Mouse (Mus musculus): ENCODE measurements around the gene Lmntd1. TPM values are rescaled to one million over a fixed set of nuclear protein-coding genes. Genes with fewer than 3 reads are reported as not detected.

Lmntd1 gene
- polyA plus RNA-seq, 1 experiment from 2014 or later = 0.04 TPM

DNA sequence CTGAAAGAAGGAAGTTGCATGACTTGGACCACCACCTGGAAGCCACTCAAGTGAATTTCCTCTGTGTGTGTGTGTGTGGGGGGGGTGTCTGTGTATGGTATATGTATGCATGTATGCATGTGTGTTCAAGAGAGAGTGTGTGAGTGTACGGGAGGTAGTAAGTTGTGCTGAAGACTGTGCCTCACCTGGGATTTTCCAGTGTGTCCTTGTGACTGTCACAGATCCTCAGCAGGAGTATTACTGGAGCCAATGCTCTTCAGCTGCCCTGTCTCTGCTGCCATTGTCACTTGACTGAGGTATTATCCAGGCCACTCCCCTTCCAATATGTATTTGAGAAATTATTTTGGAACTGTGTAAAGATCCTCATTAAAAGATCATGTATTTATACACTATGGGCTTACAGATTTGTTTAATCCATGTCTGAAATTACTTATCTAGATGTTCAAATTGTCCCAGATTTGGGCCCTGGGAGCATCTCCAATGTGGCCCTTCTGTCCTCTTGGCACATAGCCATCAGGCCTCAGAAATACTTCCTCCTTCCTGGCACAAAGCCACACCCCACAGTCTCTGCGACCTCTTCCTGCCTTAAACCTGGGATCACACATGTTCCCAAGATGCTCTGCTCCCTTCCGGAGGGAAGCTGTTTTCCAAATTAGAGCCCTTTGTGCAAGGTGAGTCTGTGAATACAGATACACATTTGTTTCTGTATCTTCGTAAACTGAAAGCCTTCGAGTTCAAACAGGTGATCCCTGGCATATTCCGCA lies 40.7 kb downstream of the Lmntd1 start:
- no peaks in the 10 kb centered on the region for H3K27me3 ChIP-seq (ENCODE audit: low read depth, poor library complexity, severe bottlenecking)
- no peaks in the 10 kb centered on the region for H3K36me3 ChIP-seq
- H3K4me3 ChIP-seq = no peak overlapping the region
- DNase-seq (ENCODE audit: low spot score) = no peak
- WGBS = 90% methylated on average over 6 of the region's 6 CpGs
- no peak overlapping the region for H3K27ac ChIP-seq
- H3K9me3 ChIP-seq (replicated peaks) = no peaks in the 10 kb centered on the region
- peaks cover 14% of the 10 kb centered on the region for H3K4me1 ChIP-seq

GRCm38 (mm10) chr6:145568701-145569100 lies 45.4 kb downstream of the Lmntd1 start:
- 94% methylated on average over 3 of the region's 3 CpGs for WGBS
- H3K9me3 ChIP-seq (replicated peaks) = no peaks in the 10 kb centered on the region
- no peaks in the 10 kb centered on the region for H3K36me3 ChIP-seq
- H3K4me3 ChIP-seq = no peak overlapping the region
- peaks cover 24% of the 10 kb centered on the region for H3K4me1 ChIP-seq
- H3K27me3 ChIP-seq (ENCODE audit: low read depth, poor library complexity, severe bottlenecking) = no peaks in the 10 kb centered on the region
- DNase-seq (ENCODE audit: low spot score) = no peak
- H3K27ac ChIP-seq = peak overlapping the region; percentile 30; the same call in 1 of the 2 replicates

DNA sequence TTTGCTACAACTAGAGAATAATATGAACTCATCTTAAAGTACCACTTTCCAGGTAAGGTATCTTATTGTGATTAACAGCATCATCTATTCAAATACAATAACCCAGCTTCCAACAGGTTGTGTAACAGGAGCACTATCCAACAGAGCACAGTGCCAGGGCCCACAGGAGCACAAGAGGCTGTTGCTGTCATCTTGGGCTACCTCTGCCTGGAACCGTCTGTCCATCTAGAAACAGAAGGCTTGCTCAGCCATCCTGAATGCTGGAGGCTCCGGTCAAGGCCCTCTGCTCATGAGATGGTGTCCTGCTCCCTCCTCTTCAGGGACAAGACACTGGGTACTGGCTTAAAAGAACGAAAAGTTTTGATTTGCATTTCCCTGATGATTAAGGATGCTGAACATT lies 46.3 kb downstream of the Lmntd1 start:
- no peaks in the 10 kb centered on the region for H3K36me3 ChIP-seq
- DNase-seq (ENCODE audit: low spot score) = no peak
- H3K27me3 ChIP-seq (ENCODE audit: low read depth, poor library complexity, severe bottlenecking) = no peaks in the 10 kb centered on the region
- no peak overlapping the region for H3K4me3 ChIP-seq
- H3K4me1 ChIP-seq = peaks cover 24% of the 10 kb centered on the region
- no peak overlapping the region for H3K27ac ChIP-seq
- no peaks in the 10 kb centered on the region for H3K9me3 ChIP-seq (replicated peaks)
- WGBS = 89% methylated on average over 3 of the region's 3 CpGs

- peaks cover 24% of the 10 kb centered on the region for H3K4me1 ChIP-seq
- no peak overlapping the region for H3K4me3 ChIP-seq
- DNase-seq (ENCODE audit: low spot score) = no peak
- 87% methylated on average over 8 of the region's 8 CpGs for WGBS
- H3K27ac ChIP-seq = peak overlapping the region; percentile 53; the same call in 1 of the 2 replicates
- no peaks in the 10 kb centered on the region for H3K27me3 ChIP-seq (ENCODE audit: low read depth, poor library complexity, severe bottlenecking)
- H3K9me3 ChIP-seq (replicated peaks) = no peaks in the 10 kb centered on the region
- no peaks in the 10 kb centered on the region for H3K36me3 ChIP-seq
These were observed 46.8 kb downstream of the Lmntd1 start for GRCm38 (mm10) chr6:145567296-145567695.

GRCm38 (mm10) chr6:145565663-145566062 lies 48.5 kb downstream of the Lmntd1 start:
- DNase-seq (ENCODE audit: low spot score) = no peak
- Histone ChIP-seq H3K4me1 (peaks cover 24% of the 10 kb centered on the region), H3K4me3 (no peak overlapping the region), H3K27ac (no peak overlapping the region), H3K27me3 (ENCODE audit: low read depth, poor library complexity, severe bottlenecking) (no peaks in the 10 kb centered on the region), H3K36me3 (no peaks in the 10 kb centered on the region), H3K9me3 (replicated peaks) (no peaks in the 10 kb centered on the region)
- 89% methylated on average over 5 of the region's 5 CpGs for WGBS

DNA sequence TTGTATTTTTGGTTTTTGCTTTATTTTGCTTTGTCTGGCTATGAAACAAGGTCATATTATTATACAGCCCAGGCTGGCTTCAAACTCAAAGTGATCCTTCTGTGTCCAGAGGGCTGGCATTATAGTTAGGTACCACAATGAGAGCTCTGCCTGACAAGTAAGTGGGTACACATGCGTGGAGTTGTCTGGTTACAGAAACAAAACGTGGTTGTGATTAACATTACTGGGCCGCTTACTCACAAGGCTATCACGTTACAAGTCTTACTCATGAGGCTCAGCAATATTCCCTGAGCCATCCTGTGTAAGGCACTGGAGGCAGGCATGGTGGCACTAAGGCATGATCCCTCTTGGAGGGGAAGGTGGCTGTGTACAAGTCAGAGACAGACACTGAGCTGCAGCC lies 49.4 kb downstream of the Lmntd1 start:
- peaks cover 24% of the 10 kb centered on the region for H3K4me1 ChIP-seq
- no peaks in the 10 kb centered on the region for H3K36me3 ChIP-seq
- H3K27me3 ChIP-seq (ENCODE audit: low read depth, poor library complexity, severe bottlenecking) = no peaks in the 10 kb centered on the region
- WGBS = 33% methylated on average over 4 of the region's 4 CpGs
- H3K4me3 ChIP-seq = no peak overlapping the region
- no peak for DNase-seq (ENCODE audit: low spot score)
- peak overlapping the region; percentile 61 for H3K27ac ChIP-seq
- H3K9me3 ChIP-seq (replicated peaks) = no peaks in the 10 kb centered on the region

GRCm38 (mm10) chr6:145557059-145557992 lies 56.8 kb downstream of the Lmntd1 start:
- DNase-seq (ENCODE audit: low spot score) = no peak
- Histone ChIP-seq H3K36me3 (no peaks in the 10 kb centered on the region), H3K27me3 (ENCODE audit: low read depth, poor library complexity, severe bottlenecking) (no peaks in the 10 kb centered on the region), H3K4me1 (no peaks in the 10 kb centered on the region), H3K27ac (no peak overlapping the region), H3K4me3 (no peak overlapping the region), H3K9me3 (replicated peaks) (no peaks in the 10 kb centered on the region)
- WGBS = 87% methylated on average over 15 of the region's 15 CpGs

GRCm38 (mm10) chr6:145553226-145553625 lies 60.9 kb downstream of the Lmntd1 start:
- no peaks in the 10 kb centered on the region for H3K36me3 ChIP-seq
- DNase-seq (ENCODE audit: low spot score) = no peak
- WGBS = 87% methylated on average over 7 of the region's 7 CpGs
- no peaks in the 10 kb centered on the region for H3K4me1 ChIP-seq
- H3K9me3 ChIP-seq (replicated peaks) = no peaks in the 10 kb centered on the region
- H3K4me3 ChIP-seq = no peak overlapping the region
- no peaks in the 10 kb centered on the region for H3K27me3 ChIP-seq (ENCODE audit: low read depth, poor library complexity, severe bottlenecking)
- H3K27ac ChIP-seq = no peak overlapping the region

DNA sequence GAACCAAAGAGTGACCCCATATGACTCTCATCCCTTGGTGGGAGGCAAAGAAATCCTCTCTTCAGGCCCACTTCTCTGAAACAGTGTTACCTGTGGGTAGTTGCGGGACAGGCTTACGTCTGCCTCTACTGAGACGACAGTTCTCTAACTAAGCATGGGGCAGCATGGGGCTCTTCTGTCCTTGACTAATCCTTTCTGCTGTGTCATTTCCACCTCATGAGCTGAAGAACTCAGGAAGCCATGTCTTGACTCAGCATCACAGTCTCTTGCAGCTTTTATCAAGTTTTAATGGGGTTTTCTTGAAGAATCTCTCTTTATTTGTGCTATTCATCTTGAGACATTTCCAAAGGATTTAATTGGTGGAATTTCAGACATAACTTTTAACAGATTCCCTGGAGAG lies 61.3 kb downstream of the Lmntd1 start:
- WGBS = 97% methylated on average over 3 of the region's 3 CpGs

GRCm38 (mm10) chr6:145550993-145551392 lies 63.1 kb downstream of the Lmntd1 start:
- Histone ChIP-seq H3K4me1 (peaks cover 6% of the 10 kb centered on the region), H3K36me3 (no peaks in the 10 kb centered on the region), H3K9me3 (replicated peaks) (no peaks in the 10 kb centered on the region), H3K4me3 (no peak overlapping the region), H3K27me3 (ENCODE audit: low read depth, poor library complexity, severe bottlenecking) (no peaks in the 10 kb centered on the region), H3K27ac (no peak overlapping the region)
- WGBS = 91% methylated on average over 5 of the region's 5 CpGs
- DNase-seq (ENCODE audit: low spot score) = no peak

More for the DNA sequence above, 61.3 kb downstream of the Lmntd1 start:
- Histone ChIP-seq H3K27ac (no peak overlapping the region), H3K9me3 (replicated peaks) (no peaks in the 10 kb centered on the region), H3K4me3 (no peak overlapping the region), H3K36me3 (no peaks in the 10 kb centered on the region), H3K27me3 (ENCODE audit: low read depth, poor library complexity, severe bottlenecking) (no peaks in the 10 kb centered on the region), H3K4me1 (no peaks in the 10 kb centered on the region)
- DNase-seq (ENCODE audit: low spot score) = no peak

- peak overlapping the region; percentile 46; the same call in 1 of the 2 replicates for H3K27ac ChIP-seq
- WGBS = 19% methylated on average over 13 of the region's 13 CpGs
These were observed 68.0 kb downstream of the Lmntd1 start for GRCm38 (mm10) chr6:145545927-145546641.

GRCm38 (mm10) chr6:145544838-145545237 lies 69.3 kb downstream of the Lmntd1 start:
- no peak for DNase-seq (ENCODE audit: low spot score)
- 90% methylated on average over 2 of the region's 2 CpGs for WGBS
- Histone ChIP-seq H3K4me3 (no peak overlapping the region), H3K36me3 (no peaks in the 10 kb centered on the region), H3K27me3 (ENCODE audit: low read depth, poor library complexity, severe bottlenecking) (no peaks in the 10 kb centered on the region), H3K27ac (no peak overlapping the region), H3K4me1 (peaks cover 27% of the 10 kb centered on the region), H3K9me3 (replicated peaks) (peaks cover 7% of the 10 kb centered on the region; the same call in 1 of the 2 replicates)

More at GRCm38 (mm10) chr6:145545927-145546641, 68.0 kb downstream of the Lmntd1 start:
- Histone ChIP-seq H3K4me1 (peaks cover 17% of the 10 kb centered on the region), H3K4me3 (no peak overlapping the region), H3K36me3 (no peaks in the 10 kb centered on the region), H3K9me3 (replicated peaks) (peaks cover 7% of the 10 kb centered on the region; the same call in 1 of the 2 replicates), H3K27me3 (ENCODE audit: low read depth, poor library complexity, severe bottlenecking) (no peaks in the 10 kb centered on the region)
- peak; percentile 57 for DNase-seq (ENCODE audit: low spot score)
